Mouse (Mus musculus) c-Kit-positive CD71-positive TER-119-negative erythroid progenitor cells, embryonic 14.5 days (primary cell): ENCODE measurements around the gene Sardh.

Source experiments
- DNase-seq: peaks from one replicate; pipeline ENCODE4 v3.0.0-alpha.2; 2013; ENCODE audit warnings: low read depth

The Sardh gene

GRCm38 (mm10) chr2:27166999-27167398, 81.1 kb downstream of the Sardh start:
- DNase-seq: no peak

GRCm38 (mm10) chr2:27166074-27166473, 82.1 kb downstream of the Sardh start:
- DNase-seq: no peak

- no peak for DNase-seq
These were observed 83.1 kb downstream of the Sardh start, which contains the start of gene Dbh for GRCm38 (mm10) chr2:27164796-27165590. Gene Dbh (plus strand): TSS chr2:27165233.

GRCm38 (mm10) chr2:27163851-27164250, 84.3 kb downstream of the Sardh start:
- no peak for DNase-seq

- DNase-seq: no peak
These were observed 85.5 kb downstream of the Sardh start for GRCm38 (mm10) chr2:27162656-27163055.

GRCm38 (mm10) chr2:27161526-27161925, 86.6 kb downstream of the Sardh start:
- no peak for DNase-seq

- no peak for DNase-seq
These were observed 91.5 kb downstream of the Sardh start for GRCm38 (mm10) chr2:27156596-27156995.

- DNase-seq: no peak
These were observed 93.5 kb downstream of the Sardh start for GRCm38 (mm10) chr2:27154466-27155185.

GRCm38 (mm10) chr2:27149457-27149856, 98.7 kb downstream of the Sardh start:
- no peak for DNase-seq

GRCm38 (mm10) chr2:27146840-27147239, 101.3 kb downstream of the Sardh start:
- DNase-seq: no peak

- DNase-seq: no peak
These were observed 103.2 kb downstream of the Sardh start for GRCm38 (mm10) chr2:27144957-27145356.

- DNase-seq: no peak
These were observed 106.0 kb downstream of the Sardh start, which contains the start of gene Fam163b for GRCm38 (mm10) chr2:27141950-27142693. Gene Fam163b (minus strand): TSS chr2:27142491.
